Mouse (Mus musculus): ENCODE data around the gene Srrm2. TPM values are rescaled to one million over a fixed set of nuclear protein-coding genes. Genes with fewer than 3 reads are reported as not detected.
A peak's percentile ranks its signal among the peaks of the same experiment; 100 is the strongest.

Srrm2 gene
- polyA plus RNA-seq, 1 experiment = 58.2 TPM

DNA sequence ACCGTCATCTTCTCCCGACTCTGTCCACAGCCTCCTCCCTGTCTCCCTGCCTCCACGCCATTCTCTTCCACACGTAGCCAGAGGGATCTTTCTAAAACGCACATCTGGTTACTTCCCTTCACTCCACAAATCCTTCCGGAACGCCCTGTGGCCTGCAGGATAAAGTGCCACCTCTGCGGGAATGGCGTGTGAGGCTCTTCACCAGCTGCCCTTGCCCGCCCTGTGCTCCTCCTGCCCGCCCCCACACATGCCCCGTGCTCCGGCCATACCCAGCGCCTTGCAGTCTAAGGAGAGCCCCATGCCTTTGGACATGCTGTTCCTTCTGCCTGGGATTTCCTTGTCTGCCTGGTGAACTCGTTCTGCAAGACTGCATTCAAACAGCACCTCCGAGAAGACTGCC, 32.7 kb downstream of the Srrm2 start:
- Histone ChIP-seq H3K27me3 (ENCODE audit: control insufficient read depth, insufficient read depth, insufficient read length) (no peaks in the 10 kb centered on the region), H3K4me3 (no peak overlapping the region), H3K36me3 (ENCODE audit: control insufficient read depth, insufficient read depth) (peaks cover 69% of the 10 kb centered on the region), H3K4me2 (ENCODE audit: low read depth) (no peak overlapping the region), H3ac (ENCODE audit: control insufficient read depth, insufficient read length) (no peak overlapping the region), H3K79me2 (ENCODE audit: control insufficient read depth, insufficient read depth) (peaks cover 38% of the 10 kb centered on the region)
- TF ChIP-seq CEBPB (IDR thresholded peaks at IDR 0.05; ENCODE audit: insufficient read depth, poor library complexity, severe bottlenecking) = no peak
- peak; percentile 60 for TF ChIP-seq POLR2AphosphoS2 (IDR thresholded peaks at IDR 0.05; ENCODE audit: insufficient read length, low read depth)
- TF ChIP-seq REST (IDR thresholded peaks at IDR 0.05; ENCODE audit: insufficient read depth, insufficient read length) = no peak
- peak in 1 of 3 experiments; percentile 36 for TF ChIP-seq MYOD1 (IDR thresholded peaks at IDR 0.05; ENCODE audit: control insufficient read depth in 1 of 3, insufficient read length in 2 of 3, low read depth in 2 of 3)
- peak; percentile 21 for TF ChIP-seq POLR2A (IDR thresholded peaks at IDR 0.05; ENCODE audit: insufficient read length, low read depth)

DNA sequence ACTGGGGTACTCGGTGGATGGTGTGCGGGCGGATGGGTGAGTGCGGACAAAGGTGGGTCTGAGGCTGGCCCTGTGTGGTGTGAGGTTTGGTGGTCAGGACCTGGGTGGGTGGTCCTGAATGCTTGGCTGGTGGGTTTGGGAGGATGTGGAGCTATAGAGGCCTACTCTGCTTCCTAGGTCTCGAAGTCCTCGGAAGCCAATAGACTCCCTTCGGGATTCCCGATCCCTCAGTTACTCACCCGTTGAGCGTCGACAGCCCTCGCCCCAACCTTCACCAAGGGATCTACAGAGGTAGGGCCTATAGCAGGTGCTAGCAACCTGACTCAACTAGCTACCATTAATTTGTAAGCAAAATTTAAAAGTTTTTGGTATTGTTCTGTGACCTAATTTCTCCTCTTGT, 33.3 kb downstream of the Srrm2 start:
- Histone ChIP-seq H3K79me2 (ENCODE audit: control insufficient read depth, insufficient read depth) (peaks cover 38% of the 10 kb centered on the region), H3K4me3 (no peak overlapping the region), H3ac (ENCODE audit: control insufficient read depth, insufficient read length) (no peak overlapping the region), H3K4me2 (ENCODE audit: low read depth) (no peak overlapping the region), H3K36me3 (ENCODE audit: control insufficient read depth, insufficient read depth) (peaks cover 63% of the 10 kb centered on the region), H3K27me3 (ENCODE audit: control insufficient read depth, insufficient read depth, insufficient read length) (no peaks in the 10 kb centered on the region)
- TF ChIP-seq POLR2AphosphoS2 (IDR thresholded peaks at IDR 0.05; ENCODE audit: insufficient read length, low read depth) (peak; percentile 89), E2F4 (IDR thresholded peaks at IDR 0.05; ENCODE audit: insufficient read depth) (no peak)

DNA sequence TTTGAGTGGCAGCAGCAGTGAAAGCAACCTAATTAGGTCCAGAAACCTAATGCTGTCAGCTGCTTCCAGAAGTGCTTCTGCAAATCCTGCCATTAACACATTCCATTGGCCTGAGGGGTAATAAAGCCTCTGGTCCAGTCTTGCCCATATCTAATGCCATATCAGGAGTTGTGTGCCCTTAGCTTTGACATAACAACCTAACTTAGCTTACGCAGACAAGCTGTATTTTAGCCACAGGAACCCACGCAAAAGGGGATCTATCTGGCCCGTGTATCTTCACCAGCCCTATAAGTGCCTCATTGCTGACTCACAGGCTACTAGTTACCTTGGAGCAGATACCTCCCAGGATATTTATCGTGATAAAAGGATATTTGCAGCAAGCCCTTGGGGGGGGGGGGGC, 35.3 kb downstream of the Srrm2 start:
- TF ChIP-seq POLR2A (IDR thresholded peaks at IDR 0.05; ENCODE audit: insufficient read length, low read depth) = no peak
- peak; percentile 19 for TF ChIP-seq POLR2AphosphoS2 (IDR thresholded peaks at IDR 0.05; ENCODE audit: insufficient read length, low read depth)
- no peak for TF ChIP-seq E2F4 (IDR thresholded peaks at IDR 0.05; ENCODE audit: insufficient read depth)
- no peak overlapping the region for H3K4me3 ChIP-seq

DNA sequence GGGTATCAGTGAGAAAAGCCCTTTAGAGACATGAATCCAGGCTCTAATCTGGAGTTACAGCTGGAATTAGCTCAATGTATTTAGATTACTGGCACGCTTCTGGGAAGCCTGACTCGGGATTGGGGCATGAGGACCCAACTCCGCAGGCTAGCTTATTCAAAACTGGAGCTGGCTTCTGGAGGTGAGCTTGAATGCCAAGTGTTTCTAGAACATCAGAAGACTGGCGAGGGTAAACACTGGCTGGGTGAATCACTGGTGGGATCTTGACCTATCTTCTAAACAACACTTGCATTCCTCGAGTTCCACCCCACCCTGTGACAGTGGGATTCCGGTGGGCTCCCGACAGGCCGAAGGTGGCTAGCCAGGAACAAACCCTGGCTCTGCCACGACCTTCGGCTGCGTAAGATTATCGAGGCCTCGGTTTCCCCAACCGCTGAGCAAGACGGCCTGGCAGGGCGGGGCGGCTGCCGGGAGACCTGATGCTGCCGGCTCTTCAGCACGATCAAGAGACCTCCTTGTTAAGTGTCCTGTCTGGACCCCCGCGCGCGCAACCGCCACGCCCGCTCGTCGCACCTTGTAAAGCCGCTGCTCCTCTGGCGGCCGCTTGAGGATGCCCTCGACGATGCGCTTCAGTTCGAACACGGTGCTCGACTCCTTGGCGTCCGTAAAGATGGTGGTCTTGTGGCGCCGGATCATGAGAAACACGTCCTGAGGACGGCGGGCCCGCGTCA, 38.1 kb downstream of the Srrm2 start:
- no peaks in the 10 kb centered on the region for H3K27me3 ChIP-seq (ENCODE audit: control insufficient read depth, insufficient read depth, insufficient read length)
- peak overlapping the region; percentile 87 for H3K4me2 ChIP-seq (ENCODE audit: low read depth)
- H3ac ChIP-seq (ENCODE audit: control insufficient read depth, insufficient read length) = peak overlapping the region; percentile 72
- H3K4me3 ChIP-seq = peak overlapping the region; percentile 77
- TF ChIP-seq POLR2A (IDR thresholded peaks at IDR 0.05; ENCODE audit: insufficient read length, low read depth) (peak; percentile 5), MYOG (IDR thresholded peaks at IDR 0.05; ENCODE audit: control insufficient read depth in 1 of 3, insufficient read depth in 1 of 3, insufficient read length in 2 of 3, low read depth in 2 of 3) (no peak), CEBPB (IDR thresholded peaks at IDR 0.05; ENCODE audit: insufficient read depth, poor library complexity, severe bottlenecking) (no peak), SRF (IDR thresholded peaks at IDR 0.05; ENCODE audit: control insufficient read depth, insufficient read length, low read depth) (no peak), E2F4 (IDR thresholded peaks at IDR 0.05; ENCODE audit: insufficient read depth) (no peak), MYOD1 (IDR thresholded peaks at IDR 0.05; ENCODE audit: control insufficient read depth in 1 of 3, insufficient read length in 2 of 3, low read depth in 2 of 3) (no peak), TCF3 (IDR thresholded peaks at IDR 0.05; ENCODE audit: insufficient read length, low read depth) (no peak), POLR2AphosphoS2 (IDR thresholded peaks at IDR 0.05; ENCODE audit: insufficient read length, low read depth) (peak; percentile 68), USF1 (IDR thresholded peaks at IDR 0.05; ENCODE audit: low read depth) (no peak), TCF12 (IDR thresholded peaks at IDR 0.05; ENCODE audit: insufficient read depth, poor library complexity, severe bottlenecking) (no peak), MAX (IDR thresholded peaks at IDR 0.05; ENCODE audit: low read depth) (no peak), REST (IDR thresholded peaks at IDR 0.05; ENCODE audit: insufficient read depth, insufficient read length) (no peak)
- peaks cover 28% of the 10 kb centered on the region for H3K79me2 ChIP-seq (ENCODE audit: control insufficient read depth, insufficient read depth)
- peaks cover 30% of the 10 kb centered on the region for H3K36me3 ChIP-seq (ENCODE audit: control insufficient read depth, insufficient read depth)

More for the DNA sequence above, 35.3 kb downstream of the Srrm2 start:
- Histone ChIP-seq H3K79me2 (ENCODE audit: control insufficient read depth, insufficient read depth) (peaks cover 33% of the 10 kb centered on the region), H3K36me3 (ENCODE audit: control insufficient read depth, insufficient read depth) (peaks cover 48% of the 10 kb centered on the region), H3ac (ENCODE audit: control insufficient read depth, insufficient read length) (no peak overlapping the region), H3K27me3 (ENCODE audit: control insufficient read depth, insufficient read depth, insufficient read length) (no peaks in the 10 kb centered on the region), H3K4me2 (ENCODE audit: low read depth) (no peak overlapping the region)

DNA sequence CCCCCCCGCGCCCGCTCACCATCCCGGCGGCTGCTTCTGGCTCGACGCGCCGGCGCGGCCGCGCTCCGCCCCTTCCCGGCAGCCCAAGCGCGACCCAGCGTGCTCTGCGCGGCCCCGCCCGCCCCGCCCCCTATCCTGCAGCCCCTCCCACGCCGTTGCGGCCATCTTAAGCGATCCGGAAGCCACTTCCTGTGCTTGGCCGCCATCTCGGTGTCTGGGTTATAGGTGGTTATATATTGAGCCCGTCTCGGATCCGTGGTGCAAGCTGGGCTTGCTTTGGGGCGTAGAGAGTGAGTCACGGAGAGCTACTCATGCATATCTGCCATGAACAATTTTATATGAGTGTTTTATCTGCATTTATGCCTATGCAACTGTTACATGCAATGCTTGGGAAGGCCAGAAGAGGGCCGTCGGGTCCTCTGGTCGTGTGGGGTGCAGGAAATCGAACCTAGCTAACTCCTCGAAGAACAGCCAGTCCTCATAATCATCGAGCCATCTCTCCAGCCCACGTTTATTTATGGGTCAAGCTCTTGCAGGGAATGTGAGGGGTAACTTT, 38.8 kb downstream of the Srrm2 start, which contains the start of gene Elob:
Elob (minus strand) TSS at position 73 of the 556 bp plus-strand sequence.
- peaks cover 23% of the 10 kb centered on the region for H3K36me3 ChIP-seq (ENCODE audit: control insufficient read depth, insufficient read depth)
- TF ChIP-seq SRF (IDR thresholded peaks at IDR 0.05; ENCODE audit: control insufficient read depth, insufficient read length, low read depth) = no peak
- TF ChIP-seq POLR2A (IDR thresholded peaks at IDR 0.05; ENCODE audit: insufficient read length, low read depth) = peak; percentile 51
- no peaks in the 10 kb centered on the region for H3K27me3 ChIP-seq (ENCODE audit: control insufficient read depth, insufficient read depth, insufficient read length)
- peaks cover 28% of the 10 kb centered on the region for H3K79me2 ChIP-seq (ENCODE audit: control insufficient read depth, insufficient read depth)
- H3K4me2 ChIP-seq (ENCODE audit: low read depth) = peak within 1 kb of the TSS; percentile 87
- H3ac ChIP-seq (ENCODE audit: control insufficient read depth, insufficient read length) = peak within 1 kb of the TSS; percentile 72
- H3K4me3 ChIP-seq = peak within 1 kb of the TSS; percentile 77

Measured in myocyte (in vitro differentiated cells).